Mouse (Mus musculus) embryonic fibroblast, embryonic 13.5 days (primary cell): ENCODE measurements around the gene Dlg4.

Experiments used
- CTCF ChIP-seq: IDR thresholded peaks from 2 replicates; pipeline ENCODE4 v1.5.1; 2011; ENCODE audit warnings: mild to moderate bottlenecking, control low read depth, low read length, moderate library complexity, borderline replicate concordance; ENCODE audit not compliant: insufficient read depth
- POLR2A ChIP-seq: IDR thresholded peaks from 2 replicates; pipeline ENCODE4 v1.6.1; 2011; ENCODE audit warnings: low read depth, mild to moderate bottlenecking, control low read depth, low read length, moderate library complexity

GRCm38 (mm10) chr11:70030651-70031320 lies 14.0 kb downstream of the Dlg4 start:
- no peak for TF ChIP-seq POLR2A
- no peak for TF ChIP-seq CTCF
